Mouse (Mus musculus): ENCODE data around the gene Zfp523. TPM values are rescaled to one million over a fixed set of nuclear protein-coding genes. Genes with fewer than 3 reads are reported as not detected.

Gene Zfp523
- polyA plus RNA-seq (2015; fragmentation: Nextera tagmentation; extraction: Ambion mirVana): 5.6 and 5.9 TPM in 2 replicates

DNA sequence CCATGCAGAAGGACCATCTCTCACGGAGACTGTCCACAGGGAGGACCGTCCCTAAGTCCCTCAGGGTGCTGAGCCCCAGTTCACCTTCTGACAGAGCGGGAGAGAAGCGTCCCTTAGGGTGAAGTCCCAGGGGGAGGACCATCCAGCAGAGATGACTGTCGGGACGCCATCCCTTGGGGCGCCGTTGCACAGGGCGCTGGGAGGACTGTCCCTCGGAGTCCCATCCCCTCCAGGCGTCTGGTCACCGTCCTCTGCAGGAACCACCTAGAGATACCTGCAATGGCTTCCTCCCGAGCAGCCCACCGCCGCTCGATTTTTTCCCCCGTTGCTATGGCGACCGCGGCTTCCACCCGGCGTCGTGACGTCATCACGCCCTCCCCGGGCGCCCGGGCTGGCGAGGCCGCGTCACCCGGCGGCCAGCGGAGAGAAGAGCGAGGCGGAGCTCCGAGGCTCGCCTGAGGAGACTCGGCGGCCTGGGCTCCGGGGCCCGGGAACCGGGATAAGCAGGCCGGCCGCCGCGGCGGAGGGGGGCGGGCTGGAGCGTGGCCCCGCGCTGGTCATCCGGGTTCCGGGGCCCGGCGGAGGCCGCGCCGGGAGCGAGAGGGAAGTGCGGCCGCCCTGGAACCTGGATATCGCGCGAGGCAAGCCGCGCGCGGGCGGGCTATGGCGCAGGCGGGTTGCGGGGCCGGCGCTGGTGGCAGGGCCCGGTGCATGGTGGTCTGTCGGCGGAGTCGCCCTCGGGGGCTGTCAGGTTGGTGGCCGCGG, at the start of gene Zfp523:
TSS of gene Zfp523 (plus strand) at position 355 of the 765 bp plus-strand sequence.
- 0 out of 2 replicates have a peak, but pooled peaks cover 2% of the 10 kb centered on the region for H3K27me3 ChIP-seq
- H3K4me3 ChIP-seq (replicated peaks): peak within 1 kb of the TSS; percentile 77
- H3K4me2 ChIP-seq: peak within 1 kb of the TSS; percentile 90
- peak within 1 kb of the TSS; percentile 87 for H3K9ac ChIP-seq
- DNase-seq (peak; percentile 76), ATAC-seq (ENCODE audit: low read depth) (peak; percentile 79)
- H3K4me1 ChIP-seq (replicated peaks): peaks cover 57% of the 10 kb centered on the region
- under 1% methylated on average over 81 of the region's 82 CpGs for WGBS (ENCODE audit: insufficient replicate concordance)
- H3K36me3 ChIP-seq: no peaks in the 10 kb centered on the region
- H3K9me3 ChIP-seq (replicated peaks): no peaks in the 10 kb centered on the region
- H3K27ac ChIP-seq: peak within 1 kb of the TSS; percentile 75

DNA sequence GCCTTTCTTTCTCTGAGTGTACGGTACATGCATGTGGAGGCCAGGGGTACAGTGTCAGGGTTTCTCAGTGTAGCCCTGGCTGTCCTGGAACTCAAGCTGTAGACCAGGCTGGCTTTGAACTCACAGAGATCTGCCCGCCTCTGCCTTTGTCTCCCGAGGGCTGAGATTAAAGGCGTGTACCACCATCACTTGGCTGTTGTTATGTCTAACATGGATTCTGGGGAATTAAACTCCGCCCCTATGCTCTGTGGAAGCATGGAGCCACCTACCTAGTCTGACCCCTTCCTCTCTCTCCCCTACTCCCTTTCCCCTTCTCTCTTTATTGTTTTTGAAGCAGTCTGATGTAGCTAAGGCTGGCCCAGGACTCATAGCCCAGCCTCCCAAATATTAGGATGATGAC, 47.1 kb upstream of the Zfp523 start:
- Histone ChIP-seq H3K27ac (no peak overlapping the region), H3K4me2 (no peak overlapping the region), H3K27me3 (peaks cover 5% of the 10 kb centered on the region; the same call in 1 of the 2 replicates), H3K4me3 (replicated peaks) (no peak overlapping the region), H3K9me3 (replicated peaks) (no peaks in the 10 kb centered on the region), H3K4me1 (replicated peaks) (no peaks in the 10 kb centered on the region), H3K9ac (no peak overlapping the region), H3K36me3 (no peaks in the 10 kb centered on the region)
- no peak for ATAC-seq (ENCODE audit: low read depth)
- 63% methylated on average over 5 of the region's 5 CpGs for WGBS (ENCODE audit: insufficient replicate concordance)
- no peak for DNase-seq

DNA sequence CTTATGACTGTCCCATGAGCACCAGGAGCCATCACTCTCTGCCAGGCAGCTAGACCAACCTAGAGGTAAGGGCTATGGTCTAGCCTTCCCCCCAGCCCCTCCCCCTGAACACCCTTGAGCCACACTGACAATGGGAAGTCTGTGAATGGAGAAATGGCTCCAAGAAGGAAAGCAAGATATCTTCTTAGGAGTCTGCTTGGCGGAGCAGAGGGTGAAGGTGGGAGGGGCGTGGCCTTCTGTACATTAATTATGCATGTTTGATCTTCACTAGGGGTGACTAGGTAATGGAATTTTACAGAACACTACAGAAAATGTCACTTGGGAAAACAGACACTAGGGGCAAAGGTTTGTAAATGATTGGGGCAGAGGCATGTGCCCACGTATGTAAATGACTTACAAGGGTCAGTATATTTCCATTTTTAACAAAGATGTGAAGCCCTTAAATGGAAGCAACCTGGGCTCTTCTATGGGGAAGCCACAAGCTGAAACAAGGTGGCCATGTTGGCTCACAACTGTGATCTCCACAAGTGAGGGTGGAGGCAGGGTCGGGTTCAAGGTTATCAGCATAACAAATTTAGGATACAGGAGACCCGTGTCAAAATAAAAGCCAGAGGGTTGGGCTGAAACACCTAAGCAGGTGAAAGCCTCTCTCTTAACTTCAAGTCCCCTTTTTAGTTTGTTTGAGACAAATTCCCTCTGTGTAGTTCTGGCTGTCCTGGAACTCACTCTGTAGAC, 46.4 kb upstream of the Zfp523 start:
- DNase-seq: no peak
- WGBS (ENCODE audit: insufficient replicate concordance): 42% methylated on average over 5 of the region's 5 CpGs
- H3K36me3 ChIP-seq: no peaks in the 10 kb centered on the region
- no peak overlapping the region for H3K27ac ChIP-seq
- ATAC-seq (ENCODE audit: low read depth): no peak
- H3K9me3 ChIP-seq (replicated peaks): no peaks in the 10 kb centered on the region
- H3K4me2 ChIP-seq: no peak overlapping the region
- no peaks in the 10 kb centered on the region for H3K4me1 ChIP-seq (replicated peaks)
- H3K9ac ChIP-seq: no peak overlapping the region
- H3K27me3 ChIP-seq: peaks cover 5% of the 10 kb centered on the region; the same call in 1 of the 2 replicates
- no peak overlapping the region for H3K4me3 ChIP-seq (replicated peaks)

DNA sequence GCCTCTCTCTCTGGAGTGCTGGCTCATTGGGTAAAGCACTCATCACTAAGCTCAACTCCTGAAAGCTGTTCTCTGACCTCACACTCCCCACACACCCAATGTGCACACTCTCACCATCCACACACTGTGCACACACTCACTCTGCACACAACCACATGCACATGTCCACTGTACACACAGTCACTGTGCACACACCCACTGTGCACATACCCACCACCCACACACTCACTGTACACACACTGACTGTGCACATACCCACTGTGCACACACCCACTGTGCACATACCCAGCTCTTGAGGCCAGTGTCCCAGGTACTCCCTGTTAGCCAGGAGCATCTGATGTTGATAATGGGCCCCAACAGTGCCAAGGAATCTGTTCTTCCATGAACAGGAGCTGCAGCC, 45.8 kb upstream of the Zfp523 start:
- Histone ChIP-seq H3K27me3 (peaks cover 7% of the 10 kb centered on the region; the same call in 1 of the 2 replicates), H3K4me2 (no peak overlapping the region), H3K9me3 (replicated peaks) (no peaks in the 10 kb centered on the region), H3K4me1 (replicated peaks) (no peaks in the 10 kb centered on the region), H3K4me3 (replicated peaks) (no peak overlapping the region), H3K27ac (no peak overlapping the region), H3K9ac (no peak overlapping the region), H3K36me3 (no peaks in the 10 kb centered on the region)
- no peak for ATAC-seq (ENCODE audit: low read depth)
- no peak for DNase-seq

DNA sequence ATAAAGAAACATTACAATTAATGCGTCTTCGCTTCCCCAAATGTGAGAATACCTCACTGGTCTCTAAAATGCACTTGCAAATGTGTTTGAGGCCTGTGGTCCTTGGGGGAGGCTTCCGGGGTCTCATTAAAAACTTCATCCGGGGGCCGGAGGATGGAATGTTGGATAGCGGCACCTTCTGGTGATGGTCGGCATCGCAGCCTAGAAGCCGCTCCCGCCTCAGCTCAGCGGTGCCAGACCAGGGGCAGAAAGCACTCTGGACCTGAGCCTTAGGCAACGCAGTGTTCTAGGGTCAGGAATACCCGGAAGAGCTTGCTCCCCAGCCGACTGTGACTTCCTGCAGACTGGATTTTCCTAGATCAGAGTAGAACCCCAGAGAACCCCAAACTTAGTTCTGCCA, 43.7 kb upstream of the Zfp523 start:
- peak; percentile 19 for DNase-seq
- Histone ChIP-seq H3K4me2 (no peak overlapping the region), H3K4me3 (replicated peaks) (no peak overlapping the region), H3K27ac (no peak overlapping the region), H3K27me3 (peaks cover 26% of the 10 kb centered on the region), H3K4me1 (replicated peaks) (no peaks in the 10 kb centered on the region), H3K9ac (no peak overlapping the region), H3K36me3 (no peaks in the 10 kb centered on the region), H3K9me3 (replicated peaks) (no peaks in the 10 kb centered on the region)
- WGBS (ENCODE audit: insufficient replicate concordance): 9% methylated on average over 14 of the region's 14 CpGs
- ATAC-seq (ENCODE audit: low read depth): no peak

DNA sequence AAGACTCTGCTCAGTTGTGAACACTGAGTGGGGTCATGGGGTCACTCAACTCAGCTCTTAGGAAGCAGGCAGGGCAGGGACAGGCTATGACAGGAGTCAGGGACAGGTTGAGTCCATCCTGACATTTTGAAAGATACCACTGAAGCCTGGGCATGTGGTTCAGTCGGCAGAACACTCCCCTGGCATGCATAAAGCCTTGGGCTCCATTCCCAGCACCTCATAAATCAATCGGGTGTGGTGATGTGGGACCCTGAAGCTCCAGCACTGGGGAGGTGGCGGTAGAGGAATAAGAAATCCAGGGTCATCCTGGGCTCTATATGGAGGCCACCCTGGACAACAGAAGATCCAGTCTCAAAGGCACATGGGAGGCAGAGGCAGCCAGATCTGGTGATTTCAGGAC, 41.4 kb upstream of the Zfp523 start:
- H3K4me2 ChIP-seq: no peak overlapping the region
- ATAC-seq (ENCODE audit: low read depth): no peak
- no peaks in the 10 kb centered on the region for H3K9me3 ChIP-seq (replicated peaks)
- H3K36me3 ChIP-seq: no peaks in the 10 kb centered on the region
- H3K9ac ChIP-seq: no peak overlapping the region
- no peaks in the 10 kb centered on the region for H3K4me1 ChIP-seq (replicated peaks)
- 49% methylated on average over 3 of the region's 3 CpGs for WGBS (ENCODE audit: insufficient replicate concordance)
- H3K27me3 ChIP-seq: peaks cover 49% of the 10 kb centered on the region
- H3K27ac ChIP-seq: no peak overlapping the region
- DNase-seq: no peak
- H3K4me3 ChIP-seq (replicated peaks): no peak overlapping the region

DNA sequence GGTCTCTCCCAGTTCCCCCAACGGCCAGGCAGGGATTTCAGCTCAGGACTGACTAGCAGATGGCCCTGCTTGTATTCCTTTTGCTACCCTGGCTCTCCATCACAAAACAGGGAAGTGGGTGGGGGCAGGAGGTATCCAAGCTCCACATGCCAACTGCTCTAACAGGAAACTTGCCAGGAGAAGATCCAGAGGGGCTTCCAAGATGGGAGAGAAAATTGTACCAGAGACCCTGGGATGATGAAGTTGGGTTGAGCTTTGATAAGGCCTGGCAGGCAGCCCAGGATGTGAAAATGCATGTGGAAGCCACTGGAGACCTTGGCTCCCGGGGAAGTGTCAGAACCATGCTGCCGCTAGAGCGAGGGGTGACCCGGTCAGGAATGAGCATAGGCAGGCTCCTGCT, 40.7 kb upstream of the Zfp523 start:
- Histone ChIP-seq H3K9me3 (replicated peaks) (no peaks in the 10 kb centered on the region), H3K27me3 (peaks cover 57% of the 10 kb centered on the region), H3K9ac (no peak overlapping the region), H3K4me2 (no peak overlapping the region), H3K36me3 (no peaks in the 10 kb centered on the region), H3K27ac (no peak overlapping the region), H3K4me3 (replicated peaks) (no peak overlapping the region), H3K4me1 (replicated peaks) (0 out of 2 replicates have a peak, but pooled peaks cover under 1% of the 10 kb centered on the region)
- 35% methylated on average over 5 of the region's 5 CpGs for WGBS (ENCODE audit: insufficient replicate concordance)
- DNase-seq: no peak
- ATAC-seq (ENCODE audit: low read depth): no peak

DNA sequence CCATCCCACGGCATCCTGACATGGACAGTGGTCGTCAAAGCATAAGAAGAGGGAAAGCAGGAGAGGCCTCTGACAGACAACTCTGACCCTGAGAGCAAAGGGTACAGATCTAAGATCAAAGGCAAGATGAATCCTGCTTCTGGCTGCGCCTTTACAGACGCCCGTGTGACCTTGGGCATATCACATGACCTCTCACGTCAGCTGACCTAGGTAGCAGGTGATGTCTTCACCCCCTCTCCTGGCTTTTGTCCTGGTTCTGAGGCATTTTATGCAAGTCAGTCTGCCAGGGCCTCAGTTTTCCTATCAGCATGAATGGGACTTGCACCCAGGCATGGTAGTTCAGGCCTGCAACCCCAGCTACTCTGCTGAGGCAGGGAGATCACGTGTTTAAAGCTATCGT, 38.9 kb upstream of the Zfp523 start:
- DNase-seq (no peak), ATAC-seq (ENCODE audit: low read depth) (no peak)
- Histone ChIP-seq H3K9me3 (replicated peaks) (no peaks in the 10 kb centered on the region), H3K4me1 (replicated peaks) (peaks cover 12% of the 10 kb centered on the region), H3K4me3 (replicated peaks) (no peak overlapping the region), H3K27ac (no peak overlapping the region), H3K36me3 (no peaks in the 10 kb centered on the region), H3K9ac (no peak overlapping the region), H3K4me2 (no peak overlapping the region), H3K27me3 (peaks cover 74% of the 10 kb centered on the region)
- WGBS (ENCODE audit: insufficient replicate concordance): 66% methylated on average over 8 of the region's 8 CpGs

DNA sequence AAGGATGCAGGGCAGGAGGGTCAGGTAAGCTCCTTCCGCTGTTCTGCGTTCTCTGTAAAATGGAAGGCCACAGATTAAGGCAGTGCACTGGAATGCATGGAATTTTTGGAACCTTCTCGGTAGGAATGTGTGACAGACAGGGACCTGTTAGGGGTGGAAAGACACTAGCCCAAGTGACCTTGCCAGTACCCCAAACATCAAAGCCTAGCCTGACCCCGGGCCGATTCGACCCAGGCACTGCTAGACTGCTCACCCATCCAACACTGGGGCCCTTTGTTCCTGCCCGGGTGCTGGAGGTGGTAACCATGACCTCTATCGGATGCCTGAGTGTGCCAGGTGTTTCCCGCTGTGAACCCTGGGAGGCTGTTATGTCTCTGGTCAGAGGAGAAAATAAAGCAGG, 38.2 kb upstream of the Zfp523 start:
- DNase-seq: no peak
- 64% methylated on average over 9 of the region's 9 CpGs for WGBS (ENCODE audit: insufficient replicate concordance)
- peaks cover 81% of the 10 kb centered on the region for H3K27me3 ChIP-seq

DNA sequence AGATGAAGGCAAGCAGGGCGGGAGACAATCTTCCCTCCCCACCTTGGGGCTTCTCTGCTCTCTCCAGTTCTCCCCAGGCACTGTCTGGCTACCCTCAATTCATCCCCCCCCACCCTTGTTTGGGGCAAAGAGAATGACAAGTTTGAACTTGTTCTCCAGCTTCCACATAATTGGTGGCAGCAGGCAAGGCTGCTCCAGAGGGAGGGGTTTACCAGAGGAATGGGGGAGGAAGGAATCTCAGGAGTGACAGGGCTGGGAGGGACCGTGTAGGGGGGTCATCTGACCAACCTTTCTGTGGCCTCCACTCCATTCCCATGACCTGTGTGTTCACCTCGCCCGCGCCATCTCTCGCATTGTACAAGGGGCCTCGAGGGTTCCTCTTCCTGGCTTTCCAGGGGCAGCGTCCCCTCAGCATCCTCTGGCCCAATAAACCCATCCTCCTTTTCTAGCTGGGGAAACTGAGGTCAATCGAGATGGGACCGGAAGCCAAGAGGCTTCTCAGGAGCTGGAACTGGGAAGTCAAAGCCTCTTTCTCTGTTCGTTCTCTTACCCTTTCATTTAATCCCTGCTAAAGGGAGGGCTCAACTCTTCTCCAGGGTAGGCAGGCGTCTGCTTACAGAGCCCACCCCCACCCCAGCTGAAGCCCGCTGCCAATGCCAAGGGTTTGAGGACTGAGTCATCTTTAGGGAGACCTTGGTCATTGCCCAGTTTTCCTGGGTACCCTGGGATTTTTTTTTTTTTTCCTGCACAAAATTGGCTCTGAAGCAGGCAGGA, 36.3 kb upstream of the Zfp523 start:
- H3K27me3 ChIP-seq: peaks cover 95% of the 10 kb centered on the region
- H3K27ac ChIP-seq: no peak overlapping the region
- no peaks in the 10 kb centered on the region for H3K36me3 ChIP-seq
- DNase-seq: no peak
- no peak for ATAC-seq (ENCODE audit: low read depth)
- WGBS (ENCODE audit: insufficient replicate concordance): 16% methylated on average over 13 of the region's 13 CpGs
- no peak overlapping the region for H3K4me2 ChIP-seq
- no peak overlapping the region for H3K4me3 ChIP-seq (replicated peaks)
- no peak overlapping the region for H3K9ac ChIP-seq
- no peaks in the 10 kb centered on the region for H3K9me3 ChIP-seq (replicated peaks)
- H3K4me1 ChIP-seq (replicated peaks): peaks cover 27% of the 10 kb centered on the region

More for the DNA sequence above, 38.2 kb upstream of the Zfp523 start:
- H3K36me3 ChIP-seq: no peaks in the 10 kb centered on the region
- no peaks in the 10 kb centered on the region for H3K9me3 ChIP-seq (replicated peaks)
- no peak overlapping the region for H3K4me2 ChIP-seq
- no peak for ATAC-seq (ENCODE audit: low read depth)
- H3K4me1 ChIP-seq (replicated peaks): peaks cover 16% of the 10 kb centered on the region
- no peak overlapping the region for H3K9ac ChIP-seq
- no peak overlapping the region for H3K4me3 ChIP-seq (replicated peaks)
- no peak overlapping the region for H3K27ac ChIP-seq

DNA sequence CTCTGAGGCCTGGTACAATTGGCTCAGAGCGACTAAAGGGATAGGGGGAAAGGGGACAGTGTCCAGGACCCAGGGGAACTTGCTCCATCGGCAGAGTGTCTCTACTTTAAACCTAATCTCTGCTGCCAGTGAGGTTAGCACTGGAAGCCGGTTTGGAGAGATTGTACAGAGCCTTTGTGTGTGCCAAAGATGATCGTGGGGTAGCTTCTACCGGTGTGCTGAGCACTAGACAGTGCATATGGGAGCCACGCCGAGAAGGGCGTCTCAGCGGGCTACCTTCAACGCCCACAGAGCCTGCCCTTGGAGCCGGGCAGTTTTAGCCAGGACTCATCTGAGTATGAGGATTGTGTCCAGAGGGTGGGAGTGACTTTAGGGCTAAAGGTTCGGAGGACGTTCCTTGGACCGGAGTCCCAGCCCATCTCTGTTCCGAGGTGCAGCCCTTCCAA, 35.7 kb upstream of the Zfp523 start:
- DNase-seq (no peak), ATAC-seq (ENCODE audit: low read depth) (no peak)
- H3K9ac ChIP-seq: no peak overlapping the region
- no peaks in the 10 kb centered on the region for H3K36me3 ChIP-seq
- peak overlapping the region; percentile 59 for H3K4me3 ChIP-seq (replicated peaks)
- H3K27ac ChIP-seq: no peak overlapping the region
- no peaks in the 10 kb centered on the region for H3K9me3 ChIP-seq (replicated peaks)
- 3% methylated on average over 15 of the region's 15 CpGs for WGBS (ENCODE audit: insufficient replicate concordance)
- peaks cover 98% of the 10 kb centered on the region for H3K27me3 ChIP-seq
- H3K4me1 ChIP-seq (replicated peaks): peaks cover 27% of the 10 kb centered on the region
- peak overlapping the region; percentile 71 for H3K4me2 ChIP-seq

All from liver, embryonic 13.5 days (tissue).